Mouse (Mus musculus) mouse embryonic stem cell (cell line): ENCODE results near the gene Aftph.

Source experiments
- in situ Hi-C, 2 experiments: fragments of 300-500 bp; cut with MboI; formaldehyde crosslinking; loops; 1 replicate in 1 of 2; 3 replicates in 1 of 2; pipeline ENCODE4 v1.14.3; 2019 to 2020; ENCODE audit warnings: low sequenced_read_pairs in 2 of 2, low pct_unique_long_range_greater_than_20kb in 1 of 2, mixed read lengths in 1 of 2; ENCODE audit not compliant: unreplicated experiment in 1 of 2

Gene Aftph

GRCm38 (mm10) chr11:20660111-20661097 lies 81.0 kb downstream of the Aftph start:
- in situ Hi-C loops = loop anchor here (25.0 kb wide), 2 partner anchors 373 to 398 kb away; no protein-coding TSS in a partner anchor

- in situ Hi-C loops = loop anchor here (10.0 to 25.0 kb wide), 3 partner anchors 204 to 397 kb away; no protein-coding TSS in a partner anchor
Observed at GRCm38 (mm10) chr11:20659094-20659493, 82.3 kb downstream of the Aftph start.

GRCm38 (mm10) chr11:20656711-20657057 lies 84.7 kb downstream of the Aftph start:
- in situ Hi-C loops = loop anchor here (10.0 to 25.0 kb wide), 3 partner anchors 202 to 394 kb away; no protein-coding TSS in a partner anchor

GRCm38 (mm10) chr11:20655795-20656710 lies 85.3 kb downstream of the Aftph start:
- in situ Hi-C loops = loop anchor here (10.0 to 25.0 kb wide), 3 partner anchors 201 to 394 kb away; no protein-coding TSS in a partner anchor

GRCm38 (mm10) chr11:20651166-20651565 lies 90.2 kb downstream of the Aftph start:
- in situ Hi-C loops = loop anchor here (10.0 to 25.0 kb wide), 3 partner anchors 196 to 389 kb away; no protein-coding TSS in a partner anchor

- in situ Hi-C loops = loop anchor here (10.0 to 25.0 kb wide), 3 partner anchors 195 to 388 kb away; no protein-coding TSS in a partner anchor
Observed at GRCm38 (mm10) chr11:20650006-20650639, 91.3 kb downstream of the Aftph start.

GRCm38 (mm10) chr11:20649477-20649876 lies 91.9 kb downstream of the Aftph start:
- in situ Hi-C loops = loop anchor here in 1 of 2 experiments (25.0 kb wide), 1 partner anchor 187 kb away; no protein-coding TSS in a partner anchor

GRCm38 (mm10) chr11:20647902-20648625 lies 93.3 kb downstream of the Aftph start:
- in situ Hi-C loops = loop anchor here in 1 of 2 experiments (25.0 kb wide), 1 partner anchor 186 kb away; no protein-coding TSS in a partner anchor

- in situ Hi-C loops = loop anchor here in 1 of 2 experiments (25.0 kb wide), 1 partner anchor 185 kb away; no protein-coding TSS in a partner anchor
Observed at GRCm38 (mm10) chr11:20646986-20647726, 94.2 kb downstream of the Aftph start.

- in situ Hi-C loops = loop anchor here in 1 of 2 experiments (25.0 kb wide), 1 partner anchor 184 kb away; no protein-coding TSS in a partner anchor
Observed at GRCm38 (mm10) chr11:20646142-20646541, 95.2 kb downstream of the Aftph start.

- in situ Hi-C loops = loop anchor here in 1 of 2 experiments (25.0 kb wide), 1 partner anchor 183 kb away; no protein-coding TSS in a partner anchor
Observed at GRCm38 (mm10) chr11:20645521-20645920, 95.9 kb downstream of the Aftph start.

- in situ Hi-C loops = loop anchor here in 1 of 2 experiments (25.0 kb wide), 1 partner anchor 183 kb away; no protein-coding TSS in a partner anchor
Observed at GRCm38 (mm10) chr11:20644872-20645271, 96.5 kb downstream of the Aftph start.

GRCm38 (mm10) chr11:20644166-20644565 lies 97.2 kb downstream of the Aftph start:
- in situ Hi-C loops = loop anchor here in 1 of 2 experiments (25.0 kb wide), 1 partner anchor 182 kb away; no protein-coding TSS in a partner anchor

- in situ Hi-C loops = loop anchor here in 1 of 2 experiments (25.0 kb wide), 1 partner anchor 181 kb away; no protein-coding TSS in a partner anchor
Observed at GRCm38 (mm10) chr11:20643161-20643560, 98.2 kb downstream of the Aftph start.

- in situ Hi-C loops = loop anchor here in 1 of 2 experiments (25.0 kb wide), 1 partner anchor 180 kb away; no protein-coding TSS in a partner anchor
Observed at GRCm38 (mm10) chr11:20642321-20642720, 99.1 kb downstream of the Aftph start.

- in situ Hi-C loops = loop anchor here in 1 of 2 experiments (25.0 kb wide), 1 partner anchor 178 kb away; no protein-coding TSS in a partner anchor
Observed at GRCm38 (mm10) chr11:20639918-20640447, 101.4 kb downstream of the Aftph start.
